Mouse (Mus musculus): ENCODE measurements at regions not wholly inside any gene's neighbourhood (a gene's known extent, or its start where the extent isn't known, plus 50 kb on each side); places are given as distances from the start of the nearest gene placed in this dataset.

- Histone ChIP-seq H3K27me3 (ENCODE audit: control insufficient read depth, insufficient read depth, low read length) (no peaks in the 10 kb centered on the region), H3K36me3 (ENCODE audit: control insufficient read depth, insufficient read depth, low read length) (no peaks in the 10 kb centered on the region), H3K4me3 (ENCODE audit: low read depth, low read length) (peak overlapping the region; percentile 19; the same call in 1 of the 2 replicates), H3K4me1 (ENCODE audit: control insufficient read depth, insufficient read depth, insufficient read length, low read length) (peaks cover 9% of the 10 kb centered on the region; the same call in 1 of the 2 replicates), H3K27ac (ENCODE audit: insufficient read depth, low read depth, low read length) (0 out of 2 replicates have a peak overlapping the region, but pooled peaks have one; percentile 11)
- TF ChIP-seq POLR2A (IDR thresholded peaks at IDR 0.05; ENCODE audit: low read depth, low read length) (no peak), CTCF (IDR thresholded peaks at IDR 0.05; ENCODE audit: extremely low read depth, insufficient read length, insufficient replicate concordance, low read depth, low read length) (no peak)
- 27% methylated on average over 13 of the region's 13 CpGs for WGBS
These were observed 525.7 kb downstream of the Bnc2 start for GRCm38 (mm10) chr4:84149149-84150050.

- WGBS: 45% methylated on average over 3 of the region's 3 CpGs
- Histone ChIP-seq H3K36me3 (ENCODE audit: control insufficient read depth, insufficient read depth, low read length) (no peaks in the 10 kb centered on the region), H3K4me3 (ENCODE audit: low read depth, low read length) (no peak overlapping the region), H3K27me3 (ENCODE audit: control insufficient read depth, insufficient read depth, low read length) (no peaks in the 10 kb centered on the region), H3K27ac (ENCODE audit: insufficient read depth, low read depth, low read length) (no peak overlapping the region), H3K4me1 (ENCODE audit: control insufficient read depth, insufficient read depth, insufficient read length, low read length) (peaks cover 9% of the 10 kb centered on the region; the same call in 1 of the 2 replicates)
- no peak for TF ChIP-seq CTCF (IDR thresholded peaks at IDR 0.05; ENCODE audit: extremely low read depth, insufficient read length, insufficient replicate concordance, low read depth, low read length)
These were observed 524.4 kb downstream of the Bnc2 start for GRCm38 (mm10) chr4:84150698-84151097.

- 88% methylated on average over 9 of the region's 9 CpGs for WGBS
- Histone ChIP-seq H3K27ac (ENCODE audit: insufficient read depth, low read depth, low read length) (no peak overlapping the region), H3K36me3 (ENCODE audit: control insufficient read depth, insufficient read depth, low read length) (no peaks in the 10 kb centered on the region), H3K4me1 (ENCODE audit: control insufficient read depth, insufficient read depth, insufficient read length, low read length) (peaks cover 9% of the 10 kb centered on the region; the same call in 1 of the 2 replicates), H3K27me3 (ENCODE audit: control insufficient read depth, insufficient read depth, low read length) (no peaks in the 10 kb centered on the region), H3K4me3 (ENCODE audit: low read depth, low read length) (no peak overlapping the region)
- TF ChIP-seq POLR2A (IDR thresholded peaks at IDR 0.05; ENCODE audit: low read depth, low read length) (no peak), CTCF (IDR thresholded peaks at IDR 0.05; ENCODE audit: extremely low read depth, insufficient read length, insufficient replicate concordance, low read depth, low read length) (no peak)
These were observed 523.8 kb downstream of the Bnc2 start for GRCm38 (mm10) chr4:84151247-84151646.

GRCm38 (mm10) chr4:84151971-84152450 lies 523.1 kb downstream of the Bnc2 start:
- TF ChIP-seq CTCF (IDR thresholded peaks at IDR 0.05; ENCODE audit: extremely low read depth, insufficient read length, insufficient replicate concordance, low read depth, low read length) (no peak), POLR2A (IDR thresholded peaks at IDR 0.05; ENCODE audit: low read depth, low read length) (no peak)
- WGBS: 71% methylated on average over 6 of the region's 6 CpGs
- Histone ChIP-seq H3K36me3 (ENCODE audit: control insufficient read depth, insufficient read depth, low read length) (no peaks in the 10 kb centered on the region), H3K4me1 (ENCODE audit: control insufficient read depth, insufficient read depth, insufficient read length, low read length) (peaks cover 9% of the 10 kb centered on the region; the same call in 1 of the 2 replicates), H3K4me3 (ENCODE audit: low read depth, low read length) (no peak overlapping the region), H3K27me3 (ENCODE audit: control insufficient read depth, insufficient read depth, low read length) (no peaks in the 10 kb centered on the region), H3K27ac (ENCODE audit: insufficient read depth, low read depth, low read length) (no peak overlapping the region)

- Histone ChIP-seq H3K4me1 (ENCODE audit: control insufficient read depth, insufficient read depth, insufficient read length, low read length) (peaks cover 9% of the 10 kb centered on the region; the same call in 1 of the 2 replicates), H3K27me3 (ENCODE audit: control insufficient read depth, insufficient read depth, low read length) (no peaks in the 10 kb centered on the region), H3K27ac (ENCODE audit: insufficient read depth, low read depth, low read length) (no peak overlapping the region), H3K36me3 (ENCODE audit: control insufficient read depth, insufficient read depth, low read length) (no peaks in the 10 kb centered on the region), H3K4me3 (ENCODE audit: low read depth, low read length) (no peak overlapping the region)
- TF ChIP-seq CTCF (IDR thresholded peaks at IDR 0.05; ENCODE audit: extremely low read depth, insufficient read length, insufficient replicate concordance, low read depth, low read length): no peak
- TF ChIP-seq POLR2A (IDR thresholded peaks at IDR 0.05; ENCODE audit: low read depth, low read length): no peak
- 94% methylated on average over 9 of the region's 9 CpGs for WGBS
These were observed 521.5 kb downstream of the Bnc2 start for GRCm38 (mm10) chr4:84153571-84153970.

GRCm38 (mm10) chr4:84157911-84158647 lies 517.0 kb downstream of the Bnc2 start:
- H3K27me3 ChIP-seq (ENCODE audit: control insufficient read depth, insufficient read depth, low read length): no peaks in the 10 kb centered on the region
- H3K36me3 ChIP-seq (ENCODE audit: control insufficient read depth, insufficient read depth, low read length): no peaks in the 10 kb centered on the region
- WGBS: 92% methylated on average over 5 of the region's 5 CpGs
- TF ChIP-seq CTCF (IDR thresholded peaks at IDR 0.05; ENCODE audit: extremely low read depth, insufficient read length, insufficient replicate concordance, low read depth, low read length) (no peak), POLR2A (IDR thresholded peaks at IDR 0.05; ENCODE audit: low read depth, low read length) (no peak)
- no peak overlapping the region for H3K27ac ChIP-seq (ENCODE audit: insufficient read depth, low read depth, low read length)
- H3K4me1 ChIP-seq (ENCODE audit: control insufficient read depth, insufficient read depth, insufficient read length, low read length): no peaks in the 10 kb centered on the region
- no peak overlapping the region for H3K4me3 ChIP-seq (ENCODE audit: low read depth, low read length)

- WGBS: 62% methylated on average over 6 of the region's 6 CpGs
- TF ChIP-seq POLR2A (IDR thresholded peaks at IDR 0.05; ENCODE audit: low read depth, low read length) (no peak), CTCF (IDR thresholded peaks at IDR 0.05; ENCODE audit: extremely low read depth, insufficient read length, insufficient replicate concordance, low read depth, low read length) (no peak)
- no peak overlapping the region for H3K27ac ChIP-seq (ENCODE audit: insufficient read depth, low read depth, low read length)
- H3K36me3 ChIP-seq (ENCODE audit: control insufficient read depth, insufficient read depth, low read length): no peaks in the 10 kb centered on the region
- H3K4me1 ChIP-seq (ENCODE audit: control insufficient read depth, insufficient read depth, insufficient read length, low read length): no peaks in the 10 kb centered on the region
- H3K27me3 ChIP-seq (ENCODE audit: control insufficient read depth, insufficient read depth, low read length): no peaks in the 10 kb centered on the region
- H3K4me3 ChIP-seq (ENCODE audit: low read depth, low read length): no peak overlapping the region
These were observed 511.7 kb downstream of the Bnc2 start for GRCm38 (mm10) chr4:84163362-84163761.

All from small intestine, adult 2 months (tissue).